Mouse (Mus musculus): ENCODE results near the gene Cpm. TPM values are rescaled to one million over a fixed set of nuclear protein-coding genes. Genes with fewer than 3 reads are reported as not detected.
"Not testable (repeated sequence)": the region's sequence is repeated elsewhere in the genome, so short reads cannot be mapped to it uniquely, and the experiment has no call there.

Gene Cpm
- total RNA-seq (2014; fragmentation: Nextera tagmentation) (0.85 and 0.94 TPM in 2 replicates), total RNA-seq (2017) (not detected in 2 replicates)

DNA sequence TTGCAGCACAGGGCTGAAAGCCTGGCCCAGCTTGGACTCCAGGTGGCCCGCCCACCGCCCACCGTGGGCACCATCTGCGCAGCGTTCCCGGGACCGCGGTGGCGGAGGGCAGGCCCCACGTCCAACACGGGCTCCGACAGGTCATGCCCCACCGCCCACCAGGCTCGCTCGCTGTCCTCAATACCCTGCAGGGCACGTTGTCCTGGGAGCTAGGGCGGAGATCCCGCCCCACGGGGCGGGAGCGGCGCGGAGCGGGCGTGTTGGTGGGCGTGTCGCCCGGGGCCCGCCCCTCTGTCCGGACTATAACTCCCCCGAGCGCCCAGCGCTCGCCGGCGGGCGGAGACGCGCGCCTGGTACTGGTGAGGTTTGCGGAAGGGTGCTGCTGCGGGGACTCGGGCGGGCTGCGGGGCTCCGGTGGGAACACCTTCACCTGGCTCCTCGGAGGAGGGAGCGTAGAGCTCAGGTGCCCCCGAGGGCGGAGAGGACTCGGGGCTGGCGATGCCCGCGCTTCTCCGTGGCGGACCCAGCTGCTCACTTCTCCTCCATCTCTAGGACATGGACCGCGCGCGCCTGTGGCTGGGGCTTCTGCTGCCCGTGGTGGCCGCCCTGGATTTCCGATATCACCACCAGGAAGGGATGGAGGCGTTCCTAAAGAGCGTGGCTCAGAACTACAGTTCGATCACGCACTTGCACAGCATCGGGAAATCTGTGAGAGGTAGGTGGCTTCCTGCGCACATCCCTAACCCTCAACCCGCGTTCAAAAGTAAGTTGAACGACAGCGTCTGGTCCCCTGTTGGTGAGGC is at the start of gene Cpm:
Gene Cpm (plus strand): TSS at position 332 of the 803 bp plus-strand sequence.
- ATAC-seq (replicated peaks; ENCODE audit: low FRiP score, low TSS enrichment, poor library complexity, severe bottlenecking) = peak; percentile 84

DNA sequence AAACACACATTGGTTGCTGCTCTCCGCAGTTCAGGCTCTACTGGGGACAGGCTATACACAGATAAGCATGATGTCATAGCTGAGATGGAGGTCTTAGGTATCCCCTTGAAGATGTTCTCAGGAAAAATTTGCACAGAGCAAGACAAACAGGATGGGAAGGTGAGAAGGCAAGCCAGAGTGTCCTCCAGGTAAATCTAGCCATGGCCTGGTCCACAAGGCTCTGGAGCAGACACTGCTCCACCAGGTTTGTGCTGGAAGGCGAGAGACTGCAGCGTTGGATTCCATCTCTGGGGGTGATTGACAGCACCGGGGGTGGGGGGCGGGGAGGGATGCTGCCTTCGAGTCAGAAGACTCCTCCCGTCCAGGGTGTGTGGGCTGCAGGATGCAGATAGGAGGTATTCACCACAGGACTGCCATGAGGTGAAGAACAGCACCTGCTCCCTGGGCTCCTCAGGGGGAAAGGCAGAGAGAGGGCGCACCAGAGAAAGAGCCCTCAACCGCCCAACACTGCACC is 49.5 kb upstream of the Cpm start:
- no peak for ATAC-seq (replicated peaks; ENCODE audit: low FRiP score, low TSS enrichment, poor library complexity, severe bottlenecking)

GRCm38 (mm10) chr10:117580405-117580804 is 48.9 kb upstream of the Cpm start:
- no peak for ATAC-seq (replicated peaks; ENCODE audit: low FRiP score, low TSS enrichment, poor library complexity, severe bottlenecking)

DNA sequence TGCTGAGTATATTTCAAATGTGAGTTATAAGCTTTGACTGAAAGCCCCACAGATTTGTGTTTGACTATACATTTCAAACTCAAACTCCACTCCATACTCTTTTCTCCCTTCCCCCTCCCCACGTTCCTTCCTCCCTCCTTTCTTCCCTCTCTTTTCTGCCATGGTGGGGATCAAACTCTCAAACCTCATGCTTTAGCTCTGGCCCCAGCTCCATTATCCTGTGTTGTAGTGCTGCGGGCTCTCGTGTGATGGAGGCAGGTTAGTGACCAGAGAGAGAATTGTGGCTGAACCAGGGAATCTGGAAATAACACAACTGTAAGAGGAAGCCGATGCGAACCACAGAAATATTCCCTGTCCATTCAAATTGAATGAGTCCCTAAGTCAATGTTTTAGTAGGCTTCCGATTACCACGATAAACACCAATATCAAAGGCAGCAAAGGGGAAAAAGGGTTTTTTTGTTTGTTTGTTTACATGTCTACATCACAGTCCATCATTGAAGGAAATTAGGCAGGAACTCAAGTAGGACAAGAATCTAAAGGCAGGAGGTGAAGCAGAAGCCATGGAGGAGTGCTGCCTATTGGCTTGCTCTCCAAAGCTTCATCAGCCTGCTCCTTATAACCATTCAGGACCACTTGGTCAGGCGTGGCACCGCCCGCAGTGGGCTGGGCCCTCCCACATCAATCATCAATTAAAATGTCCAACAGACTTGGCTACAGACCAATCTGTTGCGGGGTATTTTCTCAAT is 48.1 kb upstream of the Cpm start:
- no peak for ATAC-seq (replicated peaks; ENCODE audit: low FRiP score, low TSS enrichment, poor library complexity, severe bottlenecking)

- ATAC-seq (replicated peaks; ENCODE audit: low FRiP score, low TSS enrichment, poor library complexity, severe bottlenecking) = no peak
These were observed 47.6 kb upstream of the Cpm start for GRCm38 (mm10) chr10:117581753-117582062.

DNA sequence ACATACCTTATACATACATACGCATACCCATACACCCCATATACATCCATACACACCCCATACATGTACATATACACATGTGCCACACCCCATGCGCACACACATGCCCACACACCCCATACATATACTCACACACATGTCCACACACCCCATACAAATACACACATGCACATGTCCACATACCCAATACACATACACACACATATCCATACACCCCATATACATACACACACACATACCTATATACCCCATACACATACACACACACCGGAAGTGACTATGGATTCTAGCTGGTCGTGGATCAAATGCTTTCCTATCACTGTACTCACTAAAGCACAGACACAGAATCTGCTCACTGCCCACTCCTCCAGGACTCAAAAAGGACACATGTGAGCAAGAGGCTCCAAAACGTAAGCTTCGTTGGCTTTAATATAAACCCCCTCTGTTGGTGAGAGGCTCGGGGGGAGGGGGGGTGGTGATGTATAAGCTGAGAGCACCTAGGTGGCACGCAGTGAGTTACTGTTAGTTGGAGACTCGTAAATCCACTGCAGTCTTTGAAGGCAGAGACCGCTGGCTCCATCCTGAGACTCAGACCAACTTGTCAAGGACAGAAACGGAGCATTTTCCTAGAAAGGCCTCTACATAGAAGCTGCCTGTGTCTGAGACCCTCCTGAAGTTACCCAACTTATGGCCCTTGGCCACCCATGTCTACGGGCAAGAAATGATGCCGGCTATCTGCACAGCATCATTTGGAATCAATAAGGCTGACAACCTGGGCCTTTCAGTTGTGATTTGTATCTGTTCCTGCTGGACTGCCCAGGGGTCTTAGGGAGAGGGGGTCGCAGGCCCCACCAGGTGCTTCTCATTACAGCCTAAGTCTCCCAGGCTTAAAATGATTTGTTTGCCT is 45.9 kb upstream of the Cpm start:
- no peak for ATAC-seq (replicated peaks; ENCODE audit: low FRiP score, low TSS enrichment, poor library complexity, severe bottlenecking)

DNA sequence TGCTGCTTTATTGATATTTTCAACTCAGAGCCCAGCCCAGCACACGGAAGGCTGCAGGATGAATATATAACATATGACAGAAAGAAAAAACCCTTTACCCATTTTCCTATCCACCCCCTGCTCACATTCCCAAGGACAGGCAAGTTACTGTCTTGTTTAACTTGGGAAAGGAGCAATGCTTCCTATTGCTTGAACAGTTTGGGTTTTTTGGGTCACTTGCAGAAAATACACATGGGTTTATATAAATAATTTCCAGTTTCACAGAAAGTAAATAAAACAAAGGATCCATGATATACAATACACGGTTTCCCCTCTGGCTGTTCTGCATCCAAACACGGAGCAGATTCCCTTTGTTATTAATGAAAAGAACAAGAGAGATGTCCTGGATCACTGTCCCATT is 45.2 kb upstream of the Cpm start:
- no peak for ATAC-seq (replicated peaks; ENCODE audit: low FRiP score, low TSS enrichment, poor library complexity, severe bottlenecking)

- no peak for ATAC-seq (replicated peaks; ENCODE audit: low FRiP score, low TSS enrichment, poor library complexity, severe bottlenecking)
These were observed 44.5 kb upstream of the Cpm start for GRCm38 (mm10) chr10:117584566-117585515.

- no peak for ATAC-seq (replicated peaks; ENCODE audit: low FRiP score, low TSS enrichment, poor library complexity, severe bottlenecking)
These were observed 43.5 kb upstream of the Cpm start for GRCm38 (mm10) chr10:117585600-117586299.

- ATAC-seq (replicated peaks; ENCODE audit: low FRiP score, low TSS enrichment, poor library complexity, severe bottlenecking) = no peak
These were observed 42.4 kb upstream of the Cpm start for GRCm38 (mm10) chr10:117586859-117587258.

DNA sequence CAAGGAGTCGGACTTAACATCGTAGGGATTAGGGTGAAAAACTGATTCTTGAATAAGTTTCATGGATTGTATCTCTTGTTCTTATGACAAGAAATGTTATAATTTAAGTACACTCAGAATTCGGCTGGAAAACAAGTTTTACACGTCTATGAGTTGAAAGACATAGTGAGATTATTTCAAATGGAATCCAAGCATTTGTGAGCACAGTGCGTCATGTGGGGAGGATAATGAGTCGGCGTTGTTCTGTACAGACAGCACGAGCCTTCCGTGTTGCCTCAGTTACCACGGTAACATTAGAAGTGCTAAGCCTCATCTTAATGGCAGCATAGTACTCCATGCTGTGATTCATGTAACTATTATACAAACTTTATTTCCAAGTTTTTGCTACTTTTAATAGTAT is 42.0 kb upstream of the Cpm start:
- ATAC-seq (replicated peaks; ENCODE audit: low FRiP score, low TSS enrichment, poor library complexity, severe bottlenecking) = no peak

- not testable (repeated sequence) for ATAC-seq (replicated peaks; ENCODE audit: low FRiP score, low TSS enrichment, poor library complexity, severe bottlenecking)
These were observed 40.7 kb upstream of the Cpm start for GRCm38 (mm10) chr10:117588416-117589143.

DNA sequence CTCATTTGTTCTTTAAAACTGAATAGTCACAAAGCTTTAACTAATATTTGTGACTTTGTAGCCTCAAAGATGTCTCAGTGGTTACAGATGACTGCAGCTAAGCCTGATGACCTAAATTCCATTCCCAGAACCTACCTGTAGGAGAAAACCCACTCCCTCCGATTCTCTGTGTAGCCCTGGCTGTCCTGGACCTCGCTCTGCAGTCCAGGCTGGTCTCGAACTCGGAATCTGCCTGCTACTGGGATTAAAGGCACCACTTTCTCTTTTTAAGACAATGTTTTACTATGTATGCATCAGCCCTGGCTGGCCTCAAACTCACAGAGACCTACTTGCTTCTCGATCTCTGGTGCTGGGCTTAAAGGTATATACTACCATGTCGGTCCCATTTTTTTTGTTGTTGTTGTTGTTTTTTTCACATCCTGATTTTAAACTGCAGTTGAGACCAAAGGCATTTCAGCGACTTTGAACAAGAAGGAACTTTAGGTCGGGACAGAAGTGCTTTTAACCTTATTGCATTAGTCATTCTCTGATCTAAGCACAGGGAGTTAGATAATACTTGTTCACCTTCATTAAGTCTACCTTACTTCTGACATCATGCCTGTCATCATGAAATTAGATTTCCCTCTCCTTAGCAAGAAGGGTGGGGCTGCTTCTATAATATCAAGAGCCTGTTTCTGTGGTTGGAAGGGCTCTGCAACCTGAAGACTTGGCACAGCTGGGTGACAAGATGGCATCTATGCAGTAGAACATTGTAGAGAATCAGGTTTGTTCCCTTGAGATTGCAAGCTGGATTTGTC is 40.0 kb upstream of the Cpm start:
- no peak for ATAC-seq (replicated peaks; ENCODE audit: low FRiP score, low TSS enrichment, poor library complexity, severe bottlenecking)

DNA sequence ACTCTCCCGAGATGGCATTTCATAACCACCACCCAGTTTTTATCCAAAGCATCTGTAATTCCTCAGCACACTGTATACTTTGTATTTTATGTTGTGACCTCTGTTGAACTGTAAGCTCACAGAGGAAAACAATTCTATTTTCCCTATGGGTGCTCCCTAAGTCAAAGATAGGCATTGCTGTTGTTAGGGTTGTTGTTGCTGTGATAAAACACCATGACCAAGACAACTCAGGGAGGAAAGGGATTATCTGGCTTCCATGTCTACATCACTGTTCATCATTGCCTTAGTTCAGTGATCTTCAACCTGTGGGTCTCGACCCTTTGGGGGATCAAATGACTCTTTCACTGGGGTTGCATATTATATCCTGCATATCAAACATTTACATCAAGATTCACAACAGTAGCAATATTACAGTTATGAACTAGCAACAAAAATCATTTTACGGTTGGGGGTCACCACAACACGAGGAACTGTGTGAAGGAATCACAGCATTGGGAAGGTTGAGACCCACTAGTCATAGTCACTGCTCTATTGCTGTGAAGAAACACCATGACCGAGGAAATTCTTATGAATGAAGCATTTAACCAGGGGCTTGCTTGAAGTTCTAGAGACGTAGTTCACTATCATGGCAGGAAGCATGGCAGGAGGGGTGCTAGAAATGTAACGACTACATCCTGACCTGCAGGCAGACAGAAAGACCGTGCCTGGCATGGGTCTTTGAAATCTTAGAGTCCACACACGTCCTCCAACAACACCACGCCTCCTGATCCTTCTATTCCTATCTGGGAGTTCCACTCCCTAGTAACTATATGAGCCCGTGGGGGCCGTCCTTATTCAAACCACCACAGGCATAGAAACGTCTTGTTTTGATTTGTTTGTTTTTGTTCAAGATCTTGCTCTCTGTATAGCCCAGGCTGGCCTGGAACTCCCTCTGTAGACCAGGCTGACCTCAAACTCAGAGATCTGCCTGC is 38.7 kb upstream of the Cpm start:
- no peak for ATAC-seq (replicated peaks; ENCODE audit: low FRiP score, low TSS enrichment, poor library complexity, severe bottlenecking)

GRCm38 (mm10) chr10:117591766-117592165 is 37.5 kb upstream of the Cpm start:
- ATAC-seq (replicated peaks; ENCODE audit: low FRiP score, low TSS enrichment, poor library complexity, severe bottlenecking) = no peak

All from megakaryocyte-erythroid progenitor cell, adult 5-6 weeks (primary cell).